Mouse (Mus musculus) ES-Bruce4 (cell line): ENCODE results near the gene Ap1m2.

Experiments used
- CTCF ChIP-seq: IDR thresholded peaks from one replicate; pipeline ENCODE4 v1.8.1; 2011; ENCODE audit warnings: low read depth, low read length
- EP300 ChIP-seq: IDR thresholded peaks from 2 replicates; pipeline ENCODE4 v1.6.1; 2011; ENCODE audit warnings: low read depth, low read length; ENCODE audit not compliant: insufficient read depth
- POLR2A ChIP-seq: IDR thresholded peaks from one replicate; pipeline ENCODE4 v1.8.1; 2011; ENCODE audit warnings: low read length; ENCODE audit not compliant: insufficient read depth

- TF ChIP-seq CTCF (no peak), POLR2A (no peak), EP300 (no peak)
Measured at GRCm38 (mm10) chr9:21292271-21292670, 19.9 kb downstream of the Ap1m2 start.
